Mouse (Mus musculus): ENCODE results near the gene Psors1c2. TPM values are rescaled to one million over a fixed set of nuclear protein-coding genes. Genes with fewer than 3 reads are reported as not detected.

The Psors1c2 gene
- 0.69 TPM in 1 of 2 replicates, not detected in the other for polyA plus RNA-seq (2014; fragmentation: Nextera tagmentation; extraction: Ambion mirVana)

GRCm38 (mm10) chr17:35532901-35533300 is at the start of gene Psors1c2:
Gene Psors1c2 (plus strand): TSS chr17:35533201.
- WGBS, result 20% methylated on average over 7 of the region's 7 CpGs
- Histone ChIP-seq H3K9me3 (ENCODE audit: control insufficient read depth, low read length) (no peaks in the 10 kb centered on the region), H3K27ac (ENCODE audit: low read depth, low read length) (no peak within 1 kb of the TSS), H3K9ac (ENCODE audit: low read depth, low read length) (no peak within 1 kb of the TSS), H3K4me2 (no peak within 1 kb of the TSS), H3K4me3 (ENCODE audit: low read depth, low read length) (no peak within 1 kb of the TSS), H3K27me3 (replicated peaks; ENCODE audit: control insufficient read depth, insufficient read depth, low read length) (no peaks in the 10 kb centered on the region; the same call in 1 of the 2 replicates), H3K4me1 (replicated peaks; ENCODE audit: control insufficient read depth, insufficient read depth, low read length) (no peaks in the 10 kb centered on the region), H3K36me3 (ENCODE audit: control insufficient read depth, insufficient read depth, low read length) (peaks cover 7% of the 10 kb centered on the region; the same call in 1 of the 2 replicates)
- no peak for ATAC-seq (replicated peaks; ENCODE audit: low FRiP score)
- no peak for DNase-seq (ENCODE audit: low spot score)

GRCm38 (mm10) chr17:35484066-35484465 is 48.9 kb upstream of the Psors1c2 start:
- no peak overlapping the region for H3K4me2 ChIP-seq
- no peaks in the 10 kb centered on the region for H3K36me3 ChIP-seq (ENCODE audit: control insufficient read depth, insufficient read depth, low read length)
- H3K4me1 ChIP-seq (replicated peaks; ENCODE audit: control insufficient read depth, insufficient read depth, low read length), result no peaks in the 10 kb centered on the region
- H3K4me3 ChIP-seq (ENCODE audit: low read depth, low read length), result no peak overlapping the region
- H3K9me3 ChIP-seq (ENCODE audit: control insufficient read depth, low read length), result no peaks in the 10 kb centered on the region
- no peak for DNase-seq (ENCODE audit: low spot score)
- H3K27ac ChIP-seq (ENCODE audit: low read depth, low read length), result no peak overlapping the region
- H3K9ac ChIP-seq (ENCODE audit: low read depth, low read length), result no peak overlapping the region
- no peaks in the 10 kb centered on the region for H3K27me3 ChIP-seq (replicated peaks; ENCODE audit: control insufficient read depth, insufficient read depth, low read length)
- no peak for ATAC-seq (replicated peaks; ENCODE audit: low FRiP score)
- WGBS, result 1% methylated on average over 9 of the region's 9 CpGs

- Histone ChIP-seq H3K27ac (ENCODE audit: low read depth, low read length) (peak overlapping the region; percentile 43), H3K4me2 (no peak overlapping the region), H3K9me3 (ENCODE audit: control insufficient read depth, low read length) (no peaks in the 10 kb centered on the region), H3K27me3 (replicated peaks; ENCODE audit: control insufficient read depth, insufficient read depth, low read length) (no peaks in the 10 kb centered on the region), H3K4me1 (replicated peaks; ENCODE audit: control insufficient read depth, insufficient read depth, low read length) (no peaks in the 10 kb centered on the region), H3K9ac (ENCODE audit: low read depth, low read length) (no peak overlapping the region), H3K36me3 (ENCODE audit: control insufficient read depth, insufficient read depth, low read length) (no peaks in the 10 kb centered on the region), H3K4me3 (ENCODE audit: low read depth, low read length) (no peak overlapping the region)
- no peak for DNase-seq (ENCODE audit: low spot score)
- no peak for ATAC-seq (replicated peaks; ENCODE audit: low FRiP score)
- WGBS, result 39% methylated on average over 4 of the region's 4 CpGs
Measured at GRCm38 (mm10) chr17:35485702-35486101, 47.3 kb upstream of the Psors1c2 start.

- WGBS, result 30% methylated on average over 10 of the region's 10 CpGs
- Histone ChIP-seq H3K4me2 (no peak overlapping the region), H3K4me3 (ENCODE audit: low read depth, low read length) (no peak overlapping the region), H3K36me3 (ENCODE audit: control insufficient read depth, insufficient read depth, low read length) (no peaks in the 10 kb centered on the region), H3K9ac (ENCODE audit: low read depth, low read length) (no peak overlapping the region), H3K27me3 (replicated peaks; ENCODE audit: control insufficient read depth, insufficient read depth, low read length) (no peaks in the 10 kb centered on the region), H3K4me1 (replicated peaks; ENCODE audit: control insufficient read depth, insufficient read depth, low read length) (no peaks in the 10 kb centered on the region), H3K9me3 (ENCODE audit: control insufficient read depth, low read length) (no peaks in the 10 kb centered on the region), H3K27ac (ENCODE audit: low read depth, low read length) (no peak overlapping the region)
- ATAC-seq (replicated peaks; ENCODE audit: low FRiP score), result no peak
- no peak for DNase-seq (ENCODE audit: low spot score)
Measured at GRCm38 (mm10) chr17:35486726-35487125, 46.3 kb upstream of the Psors1c2 start.

GRCm38 (mm10) chr17:35488041-35488440 is 45.0 kb upstream of the Psors1c2 start:
- Histone ChIP-seq H3K4me1 (replicated peaks; ENCODE audit: control insufficient read depth, insufficient read depth, low read length) (no peaks in the 10 kb centered on the region), H3K36me3 (ENCODE audit: control insufficient read depth, insufficient read depth, low read length) (no peaks in the 10 kb centered on the region), H3K9ac (ENCODE audit: low read depth, low read length) (no peak overlapping the region), H3K4me2 (no peak overlapping the region), H3K9me3 (ENCODE audit: control insufficient read depth, low read length) (no peaks in the 10 kb centered on the region), H3K4me3 (ENCODE audit: low read depth, low read length) (no peak overlapping the region), H3K27me3 (replicated peaks; ENCODE audit: control insufficient read depth, insufficient read depth, low read length) (no peaks in the 10 kb centered on the region), H3K27ac (ENCODE audit: low read depth, low read length) (no peak overlapping the region)
- WGBS, result 90% methylated on average over 2 of the region's 2 CpGs
- DNase-seq (ENCODE audit: low spot score), result no peak
- ATAC-seq (replicated peaks; ENCODE audit: low FRiP score), result no peak

- DNase-seq (ENCODE audit: low spot score), result no peak
- H3K4me1 ChIP-seq (replicated peaks; ENCODE audit: control insufficient read depth, insufficient read depth, low read length), result no peaks in the 10 kb centered on the region
- no peaks in the 10 kb centered on the region for H3K9me3 ChIP-seq (ENCODE audit: control insufficient read depth, low read length)
- no peak for ATAC-seq (replicated peaks; ENCODE audit: low FRiP score)
- H3K27ac ChIP-seq (ENCODE audit: low read depth, low read length), result no peak overlapping the region
- 70% methylated on average over 5 of the region's 5 CpGs for WGBS
- H3K36me3 ChIP-seq (ENCODE audit: control insufficient read depth, insufficient read depth, low read length), result no peaks in the 10 kb centered on the region
- no peaks in the 10 kb centered on the region for H3K27me3 ChIP-seq (replicated peaks; ENCODE audit: control insufficient read depth, insufficient read depth, low read length)
- H3K9ac ChIP-seq (ENCODE audit: low read depth, low read length), result no peak overlapping the region
- H3K4me2 ChIP-seq, result no peak overlapping the region
- H3K4me3 ChIP-seq (ENCODE audit: low read depth, low read length), result no peak overlapping the region
Measured at GRCm38 (mm10) chr17:35490320-35490719, 42.7 kb upstream of the Psors1c2 start.

GRCm38 (mm10) chr17:35497124-35497523 is 35.9 kb upstream of the Psors1c2 start:
- Histone ChIP-seq H3K27ac (ENCODE audit: low read depth, low read length) (no peak overlapping the region), H3K4me3 (ENCODE audit: low read depth, low read length) (no peak overlapping the region), H3K27me3 (replicated peaks; ENCODE audit: control insufficient read depth, insufficient read depth, low read length) (no peaks in the 10 kb centered on the region), H3K9me3 (ENCODE audit: control insufficient read depth, low read length) (no peaks in the 10 kb centered on the region), H3K4me2 (no peak overlapping the region), H3K9ac (ENCODE audit: low read depth, low read length) (no peak overlapping the region), H3K4me1 (replicated peaks; ENCODE audit: control insufficient read depth, insufficient read depth, low read length) (no peaks in the 10 kb centered on the region), H3K36me3 (ENCODE audit: control insufficient read depth, insufficient read depth, low read length) (no peaks in the 10 kb centered on the region)
- ATAC-seq (replicated peaks; ENCODE audit: low FRiP score) (no peak), DNase-seq (ENCODE audit: low spot score) (no peak)
- WGBS, result 94% methylated on average over 7 of the region's 7 CpGs

GRCm38 (mm10) chr17:35502226-35502625 is 30.8 kb upstream of the Psors1c2 start:
- no peaks in the 10 kb centered on the region for H3K9me3 ChIP-seq (ENCODE audit: control insufficient read depth, low read length)
- DNase-seq (ENCODE audit: low spot score) (no peak), ATAC-seq (replicated peaks; ENCODE audit: low FRiP score) (no peak)
- no peak overlapping the region for H3K4me3 ChIP-seq (ENCODE audit: low read depth, low read length)
- H3K27ac ChIP-seq (ENCODE audit: low read depth, low read length), result no peak overlapping the region
- 10% methylated on average over 6 of the region's 6 CpGs for WGBS
- H3K4me2 ChIP-seq, result no peak overlapping the region
- H3K36me3 ChIP-seq (ENCODE audit: control insufficient read depth, insufficient read depth, low read length), result no peaks in the 10 kb centered on the region
- peaks cover 30% of the 10 kb centered on the region for H3K27me3 ChIP-seq (replicated peaks; ENCODE audit: control insufficient read depth, insufficient read depth, low read length)
- H3K4me1 ChIP-seq (replicated peaks; ENCODE audit: control insufficient read depth, insufficient read depth, low read length), result no peaks in the 10 kb centered on the region
- no peak overlapping the region for H3K9ac ChIP-seq (ENCODE audit: low read depth, low read length)

- H3K36me3 ChIP-seq (ENCODE audit: control insufficient read depth, insufficient read depth, low read length), result no peaks in the 10 kb centered on the region
- ATAC-seq (replicated peaks; ENCODE audit: low FRiP score), result no peak
Measured at GRCm38 (mm10) chr17:35502762-35503161, 30.2 kb upstream of the Psors1c2 start.

More at GRCm38 (mm10) chr17:35502762-35503161, 30.2 kb upstream of the Psors1c2 start:
- 56% methylated on average over 5 of the region's 5 CpGs for WGBS
- H3K4me1 ChIP-seq (replicated peaks; ENCODE audit: control insufficient read depth, insufficient read depth, low read length), result no peaks in the 10 kb centered on the region
- no peak overlapping the region for H3K4me3 ChIP-seq (ENCODE audit: low read depth, low read length)
- H3K27me3 ChIP-seq (replicated peaks; ENCODE audit: control insufficient read depth, insufficient read depth, low read length), result peaks cover 35% of the 10 kb centered on the region
- no peak overlapping the region for H3K4me2 ChIP-seq
- no peak overlapping the region for H3K27ac ChIP-seq (ENCODE audit: low read depth, low read length)
- DNase-seq (ENCODE audit: low spot score), result no peak
- H3K9ac ChIP-seq (ENCODE audit: low read depth, low read length), result no peak overlapping the region
- H3K9me3 ChIP-seq (ENCODE audit: control insufficient read depth, low read length), result no peaks in the 10 kb centered on the region
